Mouse (Mus musculus) layer of hippocampus, postnatal 10 days (tissue): ENCODE data around the gene Ushbp1. TPM values are rescaled to one million over a fixed set of nuclear protein-coding genes. Genes with fewer than 3 reads are reported as not detected.
A peak's percentile ranks its signal among the peaks of the same experiment; 100 is the strongest.
"Not testable (repeated sequence)": the region's sequence is repeated elsewhere in the genome, so short reads cannot be mapped to it uniquely, and the experiment has no call there.

ENCODE experiments used
- DNase-seq, 2 experiments: peaks; one replicate each; pipeline ENCODE4 v3.0.0; 2021; ENCODE audit warnings: low spot score in 2 of 2
- long read RNA-seq: library from polyadenylated mRNA; stranded (forward); transcript quantifications from one replicate; pipeline ENCODE4 v2.0.0, GENCODE M21; 2023
- total RNA-seq, 2 experiments: library from RNA; stranded (reverse); gene quantifications; 2 replicates each; pipeline ENCODE4 v1.2.3; 2021

The Ushbp1 gene
- total RNA-seq, result 1 to 10 TPM; 6.7 to 7.3 TPM
- long read RNA-seq, partial matches to known transcripts, result 2 of 10 reads
- long read RNA-seq, other reads (novel, unspliced or antisense), result 5 of 10 reads

GRCm38 (mm10) chr8:71395629-71396028, at the start of gene Ushbp1:
Gene Ushbp1, minus strand, starts transcription at chr8:71395802.
- peak in 1 of 2 experiments; percentile 10 for DNase-seq

- DNase-seq, result no peak
These were observed 49.5 kb upstream of the Ushbp1 start for GRCm38 (mm10) chr8:71445096-71445495.

GRCm38 (mm10) chr8:71441404-71441803, 45.8 kb upstream of the Ushbp1 start:
- peak; percentile 70 for DNase-seq

- DNase-seq, result no peak
These were observed 41.4 kb upstream of the Ushbp1 start for GRCm38 (mm10) chr8:71437041-71437440.

- DNase-seq, result not testable (repeated sequence)
These were observed 37.3 kb upstream of the Ushbp1 start for GRCm38 (mm10) chr8:71432935-71433334.

GRCm38 (mm10) chr8:71422121-71422520, 26.5 kb upstream of the Ushbp1 start:
- DNase-seq, result no peak

GRCm38 (mm10) chr8:71411535-71412273, 16.1 kb upstream of the Ushbp1 start:
- DNase-seq, result no peak

- DNase-seq, result no peak
These were observed 12.6 kb upstream of the Ushbp1 start for GRCm38 (mm10) chr8:71408231-71408630.

GRCm38 (mm10) chr8:71407441-71407840, 11.8 kb upstream of the Ushbp1 start:
- no peak for DNase-seq

- peak; percentile 45 to 59 for DNase-seq
These were observed 10.8 kb upstream of the Ushbp1 start for GRCm38 (mm10) chr8:71406099-71407015.

GRCm38 (mm10) chr8:71405401-71406098, 9.9 kb upstream of the Ushbp1 start, which contains the start of gene Ankle1:
Gene Ankle1, plus strand, starts transcription at chr8:71406010.
- peak; percentile 97 for DNase-seq

GRCm38 (mm10) chr8:71404951-71405351, 9.3 kb upstream of the Ushbp1 start:
- DNase-seq, result no peak

- DNase-seq, result no peak
These were observed 8.4 kb upstream of the Ushbp1 start for GRCm38 (mm10) chr8:71404011-71404410.

- DNase-seq, result no peak
These were observed 7.7 kb upstream of the Ushbp1 start for GRCm38 (mm10) chr8:71403107-71403885.

- DNase-seq, result no peak
These were observed 6.9 kb upstream of the Ushbp1 start for GRCm38 (mm10) chr8:71402446-71402964.

- DNase-seq, result peak in 1 of 2 experiments; percentile 8
These were observed 5.9 kb upstream of the Ushbp1 start for GRCm38 (mm10) chr8:71401454-71401853.

- no peak for DNase-seq
These were observed 5.2 kb upstream of the Ushbp1 start for GRCm38 (mm10) chr8:71400826-71401225.

- peak in 1 of 2 experiments; percentile 9 for DNase-seq
These were observed 2.1 kb upstream of the Ushbp1 start for GRCm38 (mm10) chr8:71397701-71398100.

- peak; percentile 87 to 91 for DNase-seq
These were observed 1.2 kb upstream of the Ushbp1 start, which contains the start of gene Babam1 for GRCm38 (mm10) chr8:71396639-71397305. Gene Babam1, plus strand, starts transcription at chr8:71396861.
